Mouse (Mus musculus) liver, postnatal 0 days (tissue): Measurements from ENCODE around the gene Plekhf1.

ENCODE experiments used
- CTCF ChIP-seq: sonication (generic); IDR thresholded peaks from 2 replicates; pipeline ENCODE4 v1.5.1; 2016; ENCODE audit warnings: antibody characterized with exemption, low read depth
- EP300 ChIP-seq: IDR thresholded peaks from 2 replicates; pipeline ENCODE4 v1.6.1; 2016; ENCODE audit warnings: antibody characterized with exemption, low read depth, mild to moderate bottlenecking

- TF ChIP-seq EP300 (no peak), CTCF (no peak)
These were observed 31.8 kb upstream of the Plekhf1 start for GRCm38 (mm10) chr7:38259631-38260030.
